Mouse (Mus musculus) heart, embryonic 15.5 days (tissue): ENCODE measurements around the gene Shisa8. TPM values are rescaled to one million over a fixed set of nuclear protein-coding genes. Genes with fewer than 3 reads are reported as not detected.

ENCODE experiments used
- ATAC-seq: fragments of 200-750 bp; cut with Nextera tagmentation; replicated peaks from 2 replicates; pipeline ENCODE4 v1.8.0; 2017; ENCODE audit warnings: low read depth, moderate TSS enrichment; ENCODE audit not compliant: insufficient number of reproducible peaks, insufficient read depth, low FRiP score
- H3K27ac ChIP-seq: fragments of 300-500 bp; sonication (generic); 2 replicates; pipeline ENCODE4 v1.5.1; 2015; ENCODE audit warnings: mild to moderate bottlenecking, inconsistent platforms
- H3K27me3 ChIP-seq: fragments of 300-500 bp; sonication (generic); 2 replicates; pipeline ENCODE4 v1.6.1; 2015; ENCODE audit warnings: inconsistent platforms
- H3K36me3 ChIP-seq: fragments of 300-500 bp; sonication (generic); 2 replicates; pipeline ENCODE4 v1.6.1; 2015; ENCODE audit warnings: mild to moderate bottlenecking, inconsistent platforms
- H3K4me1 ChIP-seq: fragments of 300-500 bp; sonication (generic); replicated peaks from 2 replicates; pipeline ENCODE4 v1.6.1; 2015; ENCODE audit warnings: inconsistent platforms
- H3K4me2 ChIP-seq: fragments of 300-500 bp; sonication (generic); 2 replicates; pipeline ENCODE4 v1.6.1; 2015; ENCODE audit warnings: inconsistent platforms, mild to moderate bottlenecking, moderate library complexity
- H3K4me3 ChIP-seq: fragments of 300-500 bp; sonication (generic); 2 replicates; pipeline ENCODE4 v1.5.1; 2015; ENCODE audit warnings: mild to moderate bottlenecking, inconsistent platforms
- H3K9ac ChIP-seq: fragments of 300-500 bp; sonication (generic); 2 replicates; pipeline ENCODE4 v1.6.1; 2015; ENCODE audit warnings: mild to moderate bottlenecking, inconsistent platforms
- H3K9me3 ChIP-seq: fragments of 300-500 bp; sonication (generic); replicated peaks from 2 replicates; pipeline ENCODE4 v1.6.1; 2016; ENCODE audit warnings: inconsistent platforms
- WGBS: fragments of 180-500 bp; shearing (Covaris S2); methylation state at CpG from one replicate; pipeline ENCODE4 v1.1.7; 2015; ENCODE audit warnings: mixed read lengths; 5-methylcytosine and 5-hydroxymethylcytosine counted together
- microRNA counts: library from miRNA; unstranded; fragments of <30 nt; microRNA quantifications from one replicate; lab custom pipeline; 2016
- microRNA-seq: library from miRNA; unstranded; fragments of <30 nt; microRNA quantifications from one replicate; pipeline ENCODE4, GENCODE M21; 2016
- polyA plus RNA-seq: library from polyadenylated mRNA; unstranded; fragments of >200 nt; fragmentation: Nextera tagmentation; extraction: Ambion mirVana; gene quantifications from 2 replicates; pipeline ENCODE4 v1.2.1, GENCODE M21; 2015

Gene Shisa8
- polyA plus RNA-seq, 1 experiment from 2014 or later = 0.25 TPM

DNA sequence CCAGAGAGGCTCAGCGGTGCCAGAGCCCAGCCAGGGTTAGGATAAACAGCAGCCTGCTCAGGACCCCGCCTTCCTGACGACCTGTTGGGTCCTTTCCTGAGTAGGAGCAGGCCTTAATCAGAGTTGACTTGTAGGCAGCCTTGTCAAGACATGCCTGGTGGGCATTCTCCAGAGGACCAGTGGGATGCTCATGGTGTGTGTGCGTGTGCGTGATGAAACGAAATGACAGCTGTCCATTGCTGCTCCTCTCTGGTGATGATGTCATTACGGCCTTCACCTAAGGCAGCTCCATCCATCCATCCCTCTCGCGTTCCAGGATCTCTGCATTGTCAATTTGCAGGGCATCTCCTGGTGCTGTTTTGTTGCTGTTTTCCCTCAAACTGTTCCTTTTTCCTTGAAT lies 53.1 kb downstream of the Shisa8 start:
- H3K27me3 ChIP-seq = no peaks in the 10 kb centered on the region
- no peaks in the 10 kb centered on the region for H3K36me3 ChIP-seq
- WGBS = 84% methylated on average over 9 of the region's 9 CpGs
- H3K4me1 ChIP-seq = peaks cover 59% of the 10 kb centered on the region
- ATAC-seq = no peak
- H3K4me2 ChIP-seq = no peak overlapping the region
- no peak overlapping the region for H3K4me3 ChIP-seq
- H3K9ac ChIP-seq = no peak overlapping the region
- no peaks in the 10 kb centered on the region for H3K9me3 ChIP-seq
- no peak overlapping the region for H3K27ac ChIP-seq

GRCm38 (mm10) chr15:82158243-82159035 lies 54.2 kb downstream of the Shisa8 start:
- no peak for ATAC-seq
- no peaks in the 10 kb centered on the region for H3K27me3 ChIP-seq
- no peak overlapping the region for H3K4me2 ChIP-seq
- H3K9ac ChIP-seq = no peak overlapping the region
- H3K27ac ChIP-seq = peak overlapping the region; percentile 27; the same call in 1 of the 2 replicates
- no peaks in the 10 kb centered on the region for H3K9me3 ChIP-seq
- H3K36me3 ChIP-seq = no peaks in the 10 kb centered on the region
- peaks cover 49% of the 10 kb centered on the region for H3K4me1 ChIP-seq
- H3K4me3 ChIP-seq = no peak overlapping the region
- WGBS = 56% methylated on average over 17 of the region's 17 CpGs

DNA sequence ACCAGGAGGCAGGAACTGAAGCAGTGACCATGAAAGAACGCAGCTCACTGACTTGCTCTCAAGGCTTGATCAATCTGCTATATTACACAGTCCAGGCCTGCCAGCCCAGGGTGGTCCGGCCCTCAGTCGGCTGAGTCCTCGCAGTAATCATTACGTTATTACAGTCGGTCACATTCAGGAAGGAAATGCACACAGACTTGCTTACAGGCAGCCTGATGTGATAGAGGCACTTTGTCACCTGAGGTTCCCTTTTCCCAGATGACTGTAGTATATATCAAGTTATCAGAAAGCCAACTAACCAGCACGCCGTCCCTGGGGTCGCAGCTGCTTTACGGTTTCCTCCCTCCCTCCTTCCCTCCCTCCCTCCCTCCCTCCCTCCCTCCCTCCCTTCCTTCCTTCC lies 55.7 kb downstream of the Shisa8 start:
- Histone ChIP-seq H3K36me3 (no peaks in the 10 kb centered on the region), H3K9me3 (no peaks in the 10 kb centered on the region), H3K4me1 (peaks cover 45% of the 10 kb centered on the region), H3K4me2 (no peak overlapping the region), H3K4me3 (no peak overlapping the region), H3K27ac (no peak overlapping the region), H3K27me3 (no peaks in the 10 kb centered on the region), H3K9ac (no peak overlapping the region)
- 61% methylated on average over 10 of the region's 10 CpGs for WGBS
- ATAC-seq = no peak

GRCm38 (mm10) chr15:82156298-82156697 lies 56.3 kb downstream of the Shisa8 start:
- H3K36me3 ChIP-seq = no peaks in the 10 kb centered on the region
- WGBS = 88% methylated on average over 6 of the region's 6 CpGs
- H3K4me1 ChIP-seq = peaks cover 39% of the 10 kb centered on the region
- no peaks in the 10 kb centered on the region for H3K9me3 ChIP-seq
- H3K4me2 ChIP-seq = no peak overlapping the region
- H3K27ac ChIP-seq = no peak overlapping the region
- no peak overlapping the region for H3K9ac ChIP-seq
- no peaks in the 10 kb centered on the region for H3K27me3 ChIP-seq
- ATAC-seq = no peak
- H3K4me3 ChIP-seq = no peak overlapping the region

MicroRNAs encoded within 50 kb of the gene (microRNA counts, 519-probe panel; counts per million panel counts)
- 2,214 counts per million, percentile 32 among the panel's probes with 10 or more counts for microRNA mmu-miR-33 (lab: Ali Mortazavi, UCI)

Small RNAs within 50 kb of the gene (microRNA-seq; reads per million reads assigned to microRNA genes)
- gene Mir33 = 42.0 reads per million, percentile 39 among the genes with 10 or more reads in this experiment

Other genes starting within 250 kb of the Shisa8 start
- gene 1700029P11Rik, start 232.3 kb downstream of the Shisa8 start, polyA plus RNA-seq = not detected in 2 replicates
- 58.2 and 85.4 TPM in 2 replicates for gene Xrcc6, start 225.0 kb downstream of the Shisa8 start, polyA plus RNA-seq
- gene Desi1, start 179.0 kb downstream of the Shisa8 start, polyA plus RNA-seq = 16.8 and 26.9 TPM in 2 replicates
- 130 and 171 TPM in 2 replicates for gene Snu13, start 165.2 kb downstream of the Shisa8 start, polyA plus RNA-seq
- not detected in 2 replicates for gene 4930407I10Rik, start 153.7 kb downstream of the Shisa8 start, polyA plus RNA-seq
- 0.05 TPM in 1 of 2 replicates, not detected in the other for gene Mei1, start 142.8 kb downstream of the Shisa8 start, polyA plus RNA-seq
- gene Ccdc134, start 84.9 kb downstream of the Shisa8 start, polyA plus RNA-seq = 7.4 and 11.9 TPM in 2 replicates
- 73.8 and 106 TPM in 2 replicates for gene Srebf2, start 65.6 kb downstream of the Shisa8 start, polyA plus RNA-seq
- not detected in 2 replicates for gene Tnfrsf13c, start 11.6 kb upstream of the Shisa8 start, polyA plus RNA-seq
- gene Cenpm, start 31.9 kb upstream of the Shisa8 start, polyA plus RNA-seq = 54.0 and 55.7 TPM in 2 replicates
- gene 1500009C09Rik, start 39.6 kb upstream of the Shisa8 start, polyA plus RNA-seq = not detected in 2 replicates
- 3.4 and 5.2 TPM in 2 replicates for gene Sept3, start 62.1 kb upstream of the Shisa8 start, polyA plus RNA-seq
- 0.13 and 0.23 TPM in 2 replicates for gene Wbp2nl, start 86.1 kb upstream of the Shisa8 start, polyA plus RNA-seq
- 39.1 and 52.3 TPM in 2 replicates for gene Naga, start 126.1 kb upstream of the Shisa8 start, polyA plus RNA-seq
- 6.3 and 11.5 TPM in 2 replicates for gene Pheta2, start 126.1 kb upstream of the Shisa8 start, polyA plus RNA-seq
- 334 and 337 TPM in 2 replicates for gene Smdt1, start 126.1 kb upstream of the Shisa8 start, polyA plus RNA-seq
- 483 and 678 TPM in 2 replicates for gene Ndufa6, start 141.5 kb upstream of the Shisa8 start, polyA plus RNA-seq
- gene Cyp2d22, start 167.4 kb upstream of the Shisa8 start, polyA plus RNA-seq = 12.3 and 14.2 TPM in 2 replicates
- gene Cyp2d11, start 181.2 kb upstream of the Shisa8 start, polyA plus RNA-seq = not detected in 2 replicates
- 1.0 TPM in 1 of 2 replicates, not detected in the other for gene Cyp2d10, start 194.4 kb upstream of the Shisa8 start, polyA plus RNA-seq
- not detected in 2 replicates for gene Cyp2d9, start 220.6 kb upstream of the Shisa8 start, polyA plus RNA-seq